8 mouse cellular contexts compared by ENCODE assay signal in genomic region chr16:50732082-50733006, GRCm38 (mm10).
A peak's percentile ranks its signal among the peaks of the same experiment; 100 is the strongest.
DNase-seq lines count a peak whose midpoint lies in the region; ATAC-seq lines count a peak whose summit lies in the region.

No protein-coding gene starts in this region.

- H3K4me1 ChIP-seq in hindbrain, embryonic 15.5 days (replicated peaks): peaks cover 11% of the 10 kb centered on the region

- under 1% methylated on average over 58 of the region's 58 CpGs for WGBS in hindbrain, embryonic 15.5 days
- 2% methylated on average over 52 of the region's 58 CpGs for WGBS in macrophage (ENCODE audit: missing documents)

- H3K9ac ChIP-seq in hindbrain, embryonic 15.5 days: peak overlapping the region; percentile 46

- DNase-seq in R1 (ENCODE audit: low read depth, low spot score): peak; percentile 92
- DNase-seq in cerebellum, postnatal 36 days: peak; percentile 72 to 77
- DNase-seq in frontal cortex, postnatal 36 days (ENCODE audit: low spot score in 2 of 2): peak; percentile 85 to 87
- DNase-seq in left cerebral cortex, adult 18-20 months (ENCODE audit: low spot score in 2 of 2): peak; percentile 85 to 91
- peak; percentile 91 for DNase-seq in right cerebral cortex, adult 18-20 months
- DNase-seq in urinary bladder, postnatal 10 days (ENCODE audit: low spot score): peak; percentile 56

- peak overlapping the region; percentile 52; the same call in 1 of the 2 replicates for H3K27ac ChIP-seq in hindbrain, embryonic 15.5 days (replicated peaks)
- peak overlapping the region; percentile 66 for H3K27ac ChIP-seq in macrophage

- no peaks in the 10 kb centered on the region for H3K27me3 ChIP-seq in hindbrain, embryonic 15.5 days

- H3K4me3 ChIP-seq in hindbrain, embryonic 15.5 days: peak overlapping the region; percentile 69
- H3K4me3 ChIP-seq in macrophage (ENCODE audit: inconsistent target): peak overlapping the region; percentile 89

- peaks cover 36% of the 10 kb centered on the region for H3K79me2 ChIP-seq in macrophage (ENCODE audit: inconsistent target)

- peak overlapping the region; percentile 85 for H3K4me2 ChIP-seq in hindbrain, embryonic 15.5 days

- peak; percentile 97 for ATAC-seq in hindbrain, embryonic 15.5 days (ENCODE audit: low FRiP score, low read depth)

- no peaks in the 10 kb centered on the region for H3K36me3 ChIP-seq in hindbrain, embryonic 15.5 days
- peaks cover 5% of the 10 kb centered on the region; the same call in 1 of the 2 replicates for H3K36me3 ChIP-seq in macrophage (ENCODE audit: inconsistent target)

- H3K9me3 ChIP-seq in hindbrain, embryonic 15.5 days: no peaks in the 10 kb centered on the region

Comparison
In these comparisons a context has a peak if more than half of its experiments do, and no peak if none do; other contexts are left out.
1. Peak in every context shown above with its lines: DNase-seq, ATAC-seq, H3K4me3 ChIP-seq and H3K27ac ChIP-seq.